Mouse (Mus musculus): ENCODE data around the gene C130074G19Rik.

C130074G19Rik gene

DNA sequence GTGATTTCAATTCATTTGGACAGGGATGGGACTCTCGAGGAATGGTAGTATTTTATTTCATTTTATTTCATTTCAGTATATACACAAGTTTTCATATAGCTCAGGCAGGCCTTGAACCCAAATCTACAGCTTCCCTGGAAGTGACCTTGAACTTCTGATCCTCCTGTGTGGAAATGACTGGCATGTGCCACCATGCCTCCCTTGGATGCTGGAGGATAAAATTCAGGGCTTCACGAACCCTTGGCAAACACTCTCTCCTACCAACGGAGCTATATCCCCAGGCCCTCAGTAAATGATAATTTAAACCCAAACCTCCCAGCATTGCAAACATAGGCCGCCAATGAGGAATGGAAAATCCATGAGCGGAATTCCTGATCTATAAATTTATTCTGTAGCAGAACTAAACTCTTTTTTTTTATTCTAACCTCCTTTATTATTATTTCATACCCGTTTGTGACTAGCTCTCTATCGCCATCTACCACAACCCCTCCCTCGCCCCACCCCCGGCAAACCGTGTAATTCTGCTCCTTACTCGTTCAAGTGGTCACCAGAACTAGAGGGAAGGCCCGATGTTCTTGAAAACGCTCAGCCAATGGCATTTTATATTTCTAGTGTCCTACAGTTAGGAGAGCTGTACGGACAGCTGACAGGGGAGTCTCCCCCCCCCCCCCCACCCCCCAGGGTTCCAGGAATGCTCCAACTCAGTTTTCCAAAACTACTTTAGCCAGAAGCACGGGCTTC lies 38.5 kb downstream of the C130074G19Rik start:
- peak in 1 of 2 experiments; percentile 41 for DNase-seq (ENCODE audit: low spot score in 2 of 2)

DNA sequence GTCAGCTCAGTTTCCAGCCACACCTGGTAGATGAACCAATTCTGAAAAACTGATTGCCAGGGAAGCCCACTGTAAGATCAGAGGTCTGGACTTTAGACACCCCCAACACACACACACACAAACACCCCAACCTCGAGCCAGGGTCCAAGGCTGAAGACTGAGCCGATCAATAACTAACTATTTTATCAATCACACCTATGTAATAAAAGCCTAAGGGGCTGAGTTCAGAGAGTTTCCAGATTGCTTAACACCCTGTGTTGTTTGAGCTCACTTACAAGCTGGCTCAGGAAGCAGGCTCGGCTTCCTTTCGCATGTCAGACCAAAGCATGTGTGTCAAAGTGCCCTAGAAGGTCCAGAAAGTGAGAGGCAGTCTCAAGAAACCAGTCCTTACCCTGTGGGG lies 45.4 kb downstream of the C130074G19Rik start:
- no peak for DNase-seq (ENCODE audit: low spot score in 2 of 2)

DNA sequence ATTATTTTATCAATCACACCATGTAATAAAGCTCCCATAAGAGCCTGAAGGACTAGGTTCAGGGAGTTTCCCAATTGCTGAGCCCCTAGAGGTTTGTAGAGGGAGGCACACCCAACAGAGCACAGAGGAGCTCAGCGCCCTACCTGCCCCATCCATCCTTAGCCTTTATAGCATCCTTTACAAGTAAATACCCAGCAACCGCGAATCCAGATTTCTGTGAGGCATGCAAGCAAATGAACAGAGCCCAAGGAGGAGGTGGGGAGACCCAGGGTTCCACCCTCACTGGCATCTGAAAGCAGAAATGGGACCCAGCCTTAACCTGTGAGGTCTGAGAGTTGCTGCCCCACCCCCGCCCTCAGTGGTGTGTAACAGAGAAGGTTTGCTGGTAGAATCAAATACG lies 46.7 kb downstream of the C130074G19Rik start:
- no peak for DNase-seq (ENCODE audit: low spot score in 2 of 2)

DNA sequence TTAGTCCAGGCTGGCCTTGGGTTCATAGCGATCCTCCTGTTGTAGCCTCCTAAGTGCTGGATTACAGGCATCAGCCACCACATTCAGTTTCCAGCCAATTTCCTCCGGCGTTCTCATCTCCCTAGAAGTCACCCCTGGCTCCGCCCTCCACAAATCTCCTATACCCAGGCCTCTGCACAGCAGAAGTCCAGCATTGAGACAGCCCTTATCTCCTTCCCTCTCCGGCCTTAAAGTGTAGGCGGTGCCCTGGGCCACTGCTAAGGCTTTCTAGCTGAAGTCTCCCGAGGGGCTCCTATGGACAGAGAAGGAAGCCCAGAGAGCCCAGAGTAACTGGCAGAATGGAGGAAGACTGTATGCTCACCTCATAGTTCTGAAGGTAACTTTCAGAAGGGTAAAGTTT lies 49.5 kb downstream of the C130074G19Rik start:
- DNase-seq (ENCODE audit: low spot score in 2 of 2), result no peak

DNA sequence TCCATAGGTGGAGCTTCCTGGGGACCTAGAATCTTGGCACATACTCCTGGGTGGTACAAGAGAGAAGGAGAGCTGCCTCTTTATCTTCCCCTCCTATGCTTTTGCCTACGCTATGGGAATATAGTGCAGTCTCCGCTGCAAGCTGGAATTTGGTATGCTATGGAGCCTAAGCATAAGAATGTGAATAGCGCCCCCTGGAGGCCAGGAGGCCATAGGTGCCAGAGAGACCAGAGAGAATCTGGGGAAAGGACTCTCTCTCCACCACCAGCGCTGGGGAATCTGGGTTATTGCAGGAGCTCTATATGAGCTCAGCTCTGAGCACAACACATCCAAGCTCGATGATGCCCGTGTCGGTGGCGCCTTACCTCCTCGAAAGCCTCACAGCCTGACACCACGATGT lies 50.8 kb downstream of the C130074G19Rik start:
- DNase-seq (ENCODE audit: low spot score in 2 of 2), result no peak

DNA sequence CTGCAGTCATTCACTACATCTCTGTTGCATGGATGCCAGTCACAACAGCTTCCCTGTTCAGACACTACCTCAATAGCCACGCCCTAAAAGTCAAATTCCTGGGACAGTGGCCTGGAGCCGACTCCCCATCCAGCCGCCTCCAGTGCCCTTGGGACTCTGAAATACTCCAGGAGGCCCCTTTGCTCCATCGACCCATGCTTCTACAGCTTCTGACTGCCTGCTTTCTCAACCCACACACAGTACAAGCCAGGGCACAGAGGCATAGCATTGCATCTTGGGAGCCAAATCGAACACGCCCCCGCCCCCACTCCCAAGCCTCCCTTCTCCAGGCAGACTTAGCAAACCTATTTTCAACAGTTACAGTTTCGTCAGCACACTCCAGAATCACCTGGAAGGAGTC lies 53.1 kb downstream of the C130074G19Rik start:
- no peak for DNase-seq (ENCODE audit: low spot score in 2 of 2)

DNA sequence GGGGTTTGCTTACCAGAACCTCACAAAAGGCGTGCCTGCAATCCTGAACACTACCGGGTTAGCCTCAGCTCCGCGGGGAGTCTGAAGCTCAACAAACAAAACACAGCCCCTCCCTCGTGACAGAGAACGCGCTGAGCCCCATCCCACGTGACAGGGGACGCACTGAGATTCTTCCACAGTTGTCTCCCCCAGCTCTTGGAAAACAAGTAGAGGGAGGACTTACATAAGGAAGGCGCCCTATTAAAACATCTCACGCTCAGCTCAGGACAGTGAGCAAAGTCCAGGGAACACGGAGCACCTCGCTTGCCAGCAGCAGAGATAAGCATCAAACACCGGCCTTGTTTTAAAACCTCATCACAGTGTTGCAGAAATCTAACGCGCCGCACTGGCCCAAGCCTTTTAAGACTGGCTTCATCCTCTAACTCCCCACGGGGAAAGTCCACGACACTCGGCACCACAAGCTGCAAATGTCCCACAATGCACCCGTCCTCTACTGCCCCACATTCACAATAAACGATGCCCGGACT lies 55.8 kb downstream of the C130074G19Rik start:
- no peak for DNase-seq (ENCODE audit: low spot score in 2 of 2)

DNA sequence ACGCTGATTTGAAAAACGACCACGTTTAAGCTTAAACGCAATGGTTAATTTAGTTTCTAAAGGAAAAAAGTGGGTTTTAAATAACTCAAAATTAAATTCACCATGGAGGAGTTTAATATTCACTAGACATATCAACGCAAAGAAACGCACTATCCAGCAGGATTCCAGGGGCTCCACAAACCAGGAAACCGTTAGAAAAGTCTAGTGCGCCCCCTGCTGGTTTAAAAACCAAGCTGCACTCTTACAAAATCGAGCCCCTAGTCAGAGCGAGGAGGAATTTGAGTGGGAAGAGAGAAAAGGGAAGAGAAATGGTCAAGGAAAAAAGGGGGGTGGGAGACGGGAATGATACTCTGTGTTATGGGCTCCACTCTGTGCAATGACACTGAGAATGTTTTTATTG lies 57.9 kb downstream of the C130074G19Rik start:
- no peak for DNase-seq (ENCODE audit: low spot score in 2 of 2)

DNA sequence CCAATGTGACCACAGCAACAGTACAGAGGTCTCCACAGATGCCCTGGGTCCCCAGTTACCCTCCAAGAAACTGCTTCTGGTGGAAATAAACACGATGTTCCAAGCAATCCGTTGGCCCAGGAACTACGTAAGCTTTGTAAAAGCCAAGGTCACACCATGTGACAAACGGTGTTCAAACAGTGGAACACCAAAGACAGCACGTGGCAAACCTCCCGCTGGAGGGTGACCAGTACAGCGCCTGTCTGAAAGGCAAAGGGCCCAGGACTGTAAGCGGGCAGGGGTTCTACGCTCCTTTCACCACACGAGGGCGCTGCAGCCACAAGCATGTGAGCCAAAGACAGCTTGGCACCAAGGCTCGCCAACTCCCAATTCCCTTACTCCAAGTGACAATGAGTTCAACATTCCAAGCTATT lies 58.6 kb downstream of the C130074G19Rik start:
- peak; percentile 77 to 91 for DNase-seq (ENCODE audit: low spot score in 2 of 2)

DNA sequence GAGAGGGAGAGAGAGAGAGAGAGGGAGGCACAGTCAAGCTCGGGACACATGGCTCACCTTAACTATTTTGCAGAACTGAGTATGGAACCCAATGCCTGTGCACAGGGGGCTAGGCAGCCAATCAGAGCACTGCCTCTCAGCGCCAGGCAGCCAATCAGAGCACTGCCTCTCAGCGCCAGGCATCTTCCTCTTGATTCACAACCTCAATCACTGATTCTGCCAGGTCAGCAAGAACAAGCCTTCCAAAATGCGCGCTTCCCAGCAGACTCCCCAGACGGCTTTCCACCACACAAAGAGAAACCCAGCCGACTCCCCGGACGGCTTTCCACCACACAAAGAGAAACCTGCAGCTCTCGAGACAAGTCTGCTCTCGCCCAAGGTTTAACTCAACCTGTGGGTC lies 60.3 kb downstream of the C130074G19Rik start:
- DNase-seq (ENCODE audit: low spot score in 2 of 2), result peak; percentile 27 to 45

All from urinary bladder, postnatal 36 days (tissue).